Mouse (Mus musculus): ENCODE results near the gene Dlgap3.

The Dlgap3 gene

GRCm38 (mm10) chr4:127215799-127216198, 46.8 kb downstream of the Dlgap3 start:
- no peak for DNase-seq (ENCODE audit: low spot score)

DNA sequence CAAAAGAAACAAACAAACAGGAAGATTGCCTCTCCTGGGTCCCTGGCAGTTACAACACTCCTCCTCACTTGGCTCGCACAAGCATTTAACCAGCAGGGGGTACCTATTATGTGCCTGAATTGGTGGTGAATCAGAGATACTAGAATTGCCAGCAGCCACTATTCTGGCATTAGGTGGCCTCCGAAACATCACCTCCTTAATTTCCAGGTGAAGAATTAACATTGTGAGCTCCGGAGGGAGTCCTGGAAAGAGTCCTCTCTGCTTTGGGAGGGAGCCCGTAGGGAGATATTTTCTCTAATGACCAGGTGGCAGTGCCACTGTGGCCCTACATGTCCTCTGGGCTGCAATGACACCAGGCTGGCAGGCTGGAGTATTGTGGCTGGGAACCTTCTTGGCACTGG, 47.2 kb downstream of the Dlgap3 start:
- DNase-seq (ENCODE audit: low spot score): no peak

DNA sequence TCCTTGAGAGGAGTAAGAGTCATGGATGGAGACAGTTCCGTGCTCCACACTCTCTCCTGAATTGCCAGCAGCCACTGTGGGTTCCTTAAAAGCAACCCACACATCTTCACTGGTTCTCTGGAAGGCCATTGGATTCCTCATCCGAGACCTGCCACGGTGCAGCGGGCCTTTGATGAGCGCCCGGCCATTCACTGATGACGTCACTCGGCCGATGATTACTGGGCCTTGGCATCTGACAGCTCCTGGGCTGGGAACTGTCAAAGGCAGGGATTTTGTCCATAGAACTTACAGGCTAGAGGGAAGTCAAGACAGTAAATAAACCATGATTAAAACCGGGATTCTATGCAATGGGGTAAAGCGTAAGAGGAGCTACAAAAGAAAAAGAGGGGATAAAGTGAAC, 48.0 kb downstream of the Dlgap3 start:
- DNase-seq (ENCODE audit: low spot score): no peak

DNA sequence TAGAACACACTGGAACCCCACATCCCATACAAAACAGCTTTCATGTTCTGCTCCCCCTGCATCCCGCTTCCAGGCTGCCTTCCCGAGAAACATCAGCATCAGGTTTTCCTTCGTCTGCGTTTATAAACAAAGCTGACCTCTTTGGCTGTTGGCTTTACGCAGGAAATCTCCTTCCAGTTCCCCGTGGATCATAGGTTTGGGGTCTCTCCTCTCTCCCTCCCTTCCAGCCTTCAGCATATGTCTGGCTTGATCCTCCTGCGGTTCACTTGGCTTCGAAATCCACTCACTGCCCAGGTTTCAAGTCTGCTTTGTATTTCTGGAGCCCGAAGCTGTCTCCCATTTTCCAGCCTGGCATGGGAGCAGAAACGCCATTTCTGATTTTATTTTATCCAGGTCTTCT, 54.3 kb downstream of the Dlgap3 start:
- no peak for DNase-seq (ENCODE audit: low spot score)

GRCm38 (mm10) chr4:127223755-127224154, 54.8 kb downstream of the Dlgap3 start:
- no peak for DNase-seq (ENCODE audit: low spot score)

DNA sequence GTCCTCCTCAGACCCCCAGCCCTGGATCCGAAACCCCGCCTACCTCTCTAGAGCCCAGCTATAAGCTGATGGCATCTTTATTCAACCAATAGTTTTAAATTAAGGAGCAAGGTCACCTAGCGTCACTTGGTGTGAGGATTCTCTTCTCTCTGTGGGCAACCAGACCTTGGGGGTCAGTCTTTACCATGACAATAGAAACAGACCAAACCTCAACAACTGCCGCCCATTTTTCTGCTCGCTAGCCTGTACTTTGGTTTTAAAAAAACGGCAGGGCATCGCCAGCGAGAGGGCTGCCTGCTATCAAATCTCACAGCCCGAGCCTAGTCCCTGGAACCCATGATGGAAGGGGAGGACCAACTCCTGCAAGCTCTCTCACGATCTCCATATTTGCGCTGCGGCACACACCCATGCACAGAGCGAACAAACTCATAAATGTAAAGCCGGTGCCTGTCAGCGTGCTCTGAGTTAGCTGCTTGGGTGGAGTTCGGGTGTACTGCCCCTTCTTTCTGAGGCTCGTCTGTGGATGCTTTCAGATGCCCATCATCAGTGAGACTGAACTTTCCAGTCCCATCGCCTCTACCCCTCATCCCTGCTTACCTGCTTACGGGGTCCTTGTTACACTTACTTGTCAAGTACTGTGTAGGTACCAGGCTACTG, 55.6 kb downstream of the Dlgap3 start:
- no peak for DNase-seq (ENCODE audit: low spot score)

DNA sequence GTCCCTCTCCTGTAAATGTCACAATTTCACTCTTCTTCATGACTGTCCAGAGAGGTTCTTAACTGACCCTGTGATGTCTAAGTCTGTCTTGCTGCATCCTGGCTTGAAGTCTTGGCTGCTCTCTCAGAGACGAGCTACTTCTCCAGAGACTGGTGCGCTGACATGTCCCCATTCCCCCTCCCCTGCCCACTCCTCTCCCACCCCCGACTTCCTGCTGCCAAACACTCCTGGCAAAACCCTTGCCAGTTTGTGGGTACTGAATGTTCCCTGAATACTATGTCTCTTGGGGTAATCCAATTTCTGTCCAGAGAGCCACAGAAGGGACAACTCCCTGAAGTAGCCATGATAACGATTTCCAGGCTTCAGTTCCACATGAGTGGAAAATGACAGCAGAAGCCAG, 57.1 kb downstream of the Dlgap3 start:
- no peak for DNase-seq (ENCODE audit: low spot score)

- peak; percentile 70 for DNase-seq (ENCODE audit: low spot score)
These were observed 58.2 kb downstream of the Dlgap3 start for GRCm38 (mm10) chr4:127227051-127227673.

DNA sequence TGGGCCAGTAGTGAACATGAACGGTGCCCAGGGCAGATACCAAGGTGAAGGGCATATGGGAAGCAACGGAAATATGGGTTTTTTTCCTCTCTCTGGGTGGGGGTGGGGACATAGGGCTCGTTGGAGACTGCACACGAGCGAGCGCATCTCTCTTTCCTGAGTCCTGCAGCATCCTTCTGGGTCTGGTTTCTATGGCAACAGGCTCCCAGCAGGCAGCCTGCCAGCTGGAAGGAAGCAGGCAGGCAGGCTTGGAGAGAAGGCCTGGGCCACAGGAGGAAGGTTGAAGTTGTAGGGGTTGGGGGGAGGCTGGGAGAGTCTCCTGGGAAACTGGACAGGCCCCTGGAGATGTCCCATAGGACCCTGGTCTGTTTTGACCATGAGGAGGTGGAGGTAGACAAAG, 63.0 kb downstream of the Dlgap3 start:
- no peak for DNase-seq (ENCODE audit: low spot score)

GRCm38 (mm10) chr4:127232551-127232950, 63.5 kb downstream of the Dlgap3 start:
- DNase-seq (ENCODE audit: low spot score): no peak

GRCm38 (mm10) chr4:127233416-127234125, 64.6 kb downstream of the Dlgap3 start:
- DNase-seq (ENCODE audit: low spot score): no peak

DNA sequence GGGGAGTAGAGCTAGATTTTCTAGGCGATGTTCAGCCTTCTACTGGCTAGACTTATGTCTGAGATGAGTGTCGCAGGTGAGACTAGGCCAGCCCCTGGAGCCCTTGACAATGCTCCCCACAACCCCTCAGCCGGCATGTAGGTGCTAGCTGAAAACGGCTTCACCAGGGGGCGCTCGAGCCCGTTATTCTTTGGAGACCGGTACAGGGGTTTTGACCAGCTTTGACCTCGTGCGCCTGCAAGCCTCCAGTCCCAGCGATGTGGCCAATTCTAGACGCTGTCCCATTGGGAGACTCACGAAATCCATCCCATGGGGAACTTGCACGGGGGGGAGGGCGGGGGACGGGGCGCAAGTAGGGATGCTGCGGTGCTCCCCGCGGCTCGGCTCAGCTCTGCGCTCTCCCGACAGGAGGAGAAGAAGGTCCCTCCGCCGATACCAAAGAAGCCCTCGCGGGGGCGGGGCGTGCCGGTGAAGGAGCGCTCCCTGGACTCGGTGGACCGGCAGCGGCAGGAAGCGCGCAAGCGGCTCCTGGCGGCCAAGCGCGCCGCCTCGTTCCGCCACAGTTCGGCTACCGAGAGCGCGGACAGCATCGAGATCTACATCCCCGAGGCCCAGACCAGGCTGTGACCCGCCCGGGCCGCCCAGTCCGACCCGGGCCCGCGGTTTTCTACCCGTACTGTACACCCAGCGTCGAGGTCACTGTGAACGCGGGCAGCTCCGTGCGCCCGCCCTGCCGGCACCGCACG, 66.9 kb downstream of the Dlgap3 start:
- DNase-seq (ENCODE audit: low spot score): peak; percentile 92

DNA sequence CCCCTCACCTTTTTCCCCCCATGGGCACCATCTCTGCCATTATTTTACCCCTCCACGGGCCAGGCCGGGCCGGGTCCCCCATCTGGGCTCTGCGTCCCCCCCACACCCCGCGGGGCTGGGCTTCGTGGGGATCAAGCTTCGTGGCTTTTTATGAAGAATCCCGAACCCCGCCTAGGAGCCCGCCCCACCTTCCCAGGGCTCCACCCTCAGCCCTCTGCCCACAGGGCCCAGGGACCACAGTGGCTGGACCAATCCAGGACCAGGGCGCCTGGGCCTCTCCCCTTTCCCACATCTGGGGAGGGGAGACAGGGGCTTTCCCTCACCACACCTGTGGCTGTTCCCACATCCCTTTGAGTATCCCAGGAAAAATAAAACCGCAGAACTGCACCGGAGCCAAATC, 67.6 kb downstream of the Dlgap3 start:
- DNase-seq (ENCODE audit: low spot score): no peak

- no peak for DNase-seq (ENCODE audit: low spot score)
These were observed 68.3 kb downstream of the Dlgap3 start for GRCm38 (mm10) chr4:127237271-127237670.

DNA sequence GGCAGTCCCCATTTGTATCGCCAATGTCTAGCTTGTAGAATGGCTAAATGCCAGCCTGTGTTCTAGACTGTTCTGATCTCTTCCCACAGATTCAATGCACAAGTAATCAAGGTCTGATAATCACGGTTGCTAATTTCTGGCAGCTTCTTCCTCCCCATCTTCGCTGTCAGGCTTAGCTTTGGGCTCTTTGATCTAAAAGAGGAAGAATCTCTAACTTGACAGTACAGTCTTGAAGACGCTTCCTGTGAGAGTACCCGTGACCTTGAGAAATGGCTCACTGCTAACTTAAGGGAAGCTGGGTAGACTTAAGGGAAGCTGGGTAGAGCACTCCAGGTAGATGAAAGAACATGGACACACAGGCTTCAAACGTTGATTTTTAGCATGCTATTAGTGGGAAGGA, 73.7 kb downstream of the Dlgap3 start:
- DNase-seq (ENCODE audit: low spot score): no peak

DNA sequence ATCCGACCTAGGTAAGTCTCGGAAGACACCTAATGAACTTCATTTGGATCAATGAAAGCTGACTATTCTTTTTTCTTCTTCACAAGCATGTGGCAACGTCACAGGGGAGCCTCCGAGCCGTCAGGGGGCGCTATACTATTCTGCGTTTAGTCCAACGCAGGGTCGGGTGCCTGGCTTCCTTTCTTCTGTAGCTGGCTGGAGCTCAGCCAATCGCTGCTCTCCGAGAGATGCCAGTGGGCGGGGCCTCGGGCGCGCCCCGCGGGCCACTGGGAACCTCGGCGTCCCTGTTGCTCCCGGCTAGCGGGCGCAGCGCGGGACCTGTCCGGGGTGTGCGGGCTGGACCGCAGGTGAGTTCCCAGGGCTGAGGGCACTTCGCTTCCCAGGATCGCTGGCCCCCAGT, 74.5 kb downstream of the Dlgap3 start, which contains the start of gene Smim12:
Smim12 (plus strand) TSS at position 233 of the 400 bp plus-strand sequence.
- peak; percentile 96 for DNase-seq (ENCODE audit: low spot score)

DNA sequence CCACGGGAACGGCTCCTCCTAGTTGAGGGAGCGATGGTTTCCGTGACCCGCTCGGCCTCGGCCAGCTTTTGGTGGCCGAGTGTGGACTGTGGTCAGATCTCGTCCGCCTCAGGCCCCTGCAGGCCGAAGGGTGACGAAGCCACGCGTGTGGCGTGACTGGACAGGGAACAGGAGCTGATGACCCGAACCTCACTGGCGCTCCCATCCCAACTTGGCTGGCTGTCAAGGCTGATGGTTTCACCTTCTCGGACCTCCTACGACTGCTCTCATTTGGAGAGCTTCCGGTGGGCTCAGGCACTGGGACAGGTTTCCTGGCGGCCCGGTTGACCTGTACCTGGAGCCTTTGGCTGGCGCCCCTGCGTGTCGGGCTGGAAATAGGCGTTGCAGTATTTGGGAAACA, 74.9 kb downstream of the Dlgap3 start:
- DNase-seq (ENCODE audit: low spot score): no peak

- DNase-seq (ENCODE audit: low spot score): peak; percentile 92
These were observed 80.8 kb downstream of the Dlgap3 start for GRCm38 (mm10) chr4:127249701-127250349.

GRCm38 (mm10) chr4:127251963-127252585, 83.1 kb downstream of the Dlgap3 start:
- DNase-seq (ENCODE audit: low spot score): no peak

GRCm38 (mm10) chr4:127256739-127257138, 87.7 kb downstream of the Dlgap3 start:
- DNase-seq (ENCODE audit: low spot score): no peak

- DNase-seq (ENCODE audit: low spot score): no peak
These were observed 89.3 kb downstream of the Dlgap3 start for GRCm38 (mm10) chr4:127258186-127258897.
